Mouse (Mus musculus) ES-CJ7 (cell line): ENCODE measurements around the gene Pmch.

Experiments used
- DNase-seq: peaks from one replicate; pipeline ENCODE4 v3.0.0; 2011; ENCODE audit warnings: low read depth, low spot score

The Pmch gene

DNA sequence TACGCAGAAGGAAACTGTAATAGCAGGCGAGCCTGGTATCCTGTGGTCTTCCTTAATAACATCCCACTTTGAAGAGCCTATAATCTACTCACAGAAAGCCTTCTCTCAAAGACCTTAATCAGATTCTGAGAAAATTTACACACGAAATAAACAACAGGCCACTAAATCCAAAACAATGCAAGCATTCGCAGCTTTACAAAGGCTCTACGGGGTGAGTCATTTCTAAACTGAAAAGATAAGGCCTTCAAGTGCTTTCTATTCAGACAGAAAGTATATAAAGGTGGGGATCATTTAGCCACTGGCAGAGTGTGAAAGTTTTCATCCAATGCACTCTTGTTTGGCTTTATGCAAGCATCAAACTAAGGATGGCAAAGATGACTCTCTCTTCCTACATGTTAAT is at the start of gene Pmch:
Gene Pmch, plus strand, starts transcription at position 301 of the 400 bp plus-strand sequence.
- no peak for DNase-seq

DNA sequence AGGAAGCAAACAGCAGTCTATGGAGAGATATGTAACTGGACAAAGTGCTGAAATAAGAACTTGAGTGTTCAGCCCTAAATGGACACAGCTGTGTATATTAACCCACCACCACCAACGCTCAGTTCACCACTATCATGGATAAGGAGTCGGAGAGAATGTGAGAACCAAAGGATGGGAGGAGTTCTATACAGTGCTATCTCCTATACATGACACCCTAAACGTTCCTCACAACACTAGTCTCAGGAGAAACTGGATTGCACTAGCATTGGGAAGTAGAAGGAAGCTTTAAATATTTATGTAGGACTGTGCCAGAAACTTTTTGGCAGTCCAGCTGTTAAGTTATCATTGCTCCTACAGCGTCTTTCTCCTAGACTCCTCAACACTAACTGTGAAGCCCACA is 46.6 kb upstream of the Pmch start:
- DNase-seq: no peak

DNA sequence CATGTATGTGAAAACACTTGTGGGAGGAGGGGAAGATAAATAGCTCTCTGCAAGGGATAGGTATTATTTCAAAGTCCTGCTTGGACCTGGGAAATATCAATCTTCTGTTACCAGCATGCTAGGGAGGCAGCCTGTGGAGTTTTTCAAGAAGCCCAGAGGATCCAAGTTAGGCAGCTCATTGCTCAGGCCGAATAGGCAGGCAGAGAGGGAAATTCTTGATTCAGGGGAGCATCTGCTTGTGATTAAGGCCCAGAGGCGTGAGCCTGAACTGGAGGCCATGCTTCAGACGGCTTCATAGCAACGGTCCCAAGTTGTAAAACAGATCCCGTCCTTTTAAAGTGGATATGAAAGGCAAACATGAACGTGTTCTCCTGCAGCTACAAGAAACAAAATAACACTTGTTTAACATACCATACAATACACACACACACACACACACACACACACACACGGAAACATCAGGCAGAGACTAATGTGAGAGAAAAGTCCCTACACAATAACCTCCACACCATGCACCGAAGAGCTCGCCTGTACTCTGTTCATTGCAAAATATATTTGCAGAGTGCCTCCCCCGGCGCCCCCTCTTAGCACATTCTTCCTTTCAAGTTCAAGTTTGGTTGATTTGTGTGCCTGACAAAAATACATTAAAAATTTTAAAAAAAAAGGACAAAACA is 44.6 kb upstream of the Pmch start:
- no peak for DNase-seq

DNA sequence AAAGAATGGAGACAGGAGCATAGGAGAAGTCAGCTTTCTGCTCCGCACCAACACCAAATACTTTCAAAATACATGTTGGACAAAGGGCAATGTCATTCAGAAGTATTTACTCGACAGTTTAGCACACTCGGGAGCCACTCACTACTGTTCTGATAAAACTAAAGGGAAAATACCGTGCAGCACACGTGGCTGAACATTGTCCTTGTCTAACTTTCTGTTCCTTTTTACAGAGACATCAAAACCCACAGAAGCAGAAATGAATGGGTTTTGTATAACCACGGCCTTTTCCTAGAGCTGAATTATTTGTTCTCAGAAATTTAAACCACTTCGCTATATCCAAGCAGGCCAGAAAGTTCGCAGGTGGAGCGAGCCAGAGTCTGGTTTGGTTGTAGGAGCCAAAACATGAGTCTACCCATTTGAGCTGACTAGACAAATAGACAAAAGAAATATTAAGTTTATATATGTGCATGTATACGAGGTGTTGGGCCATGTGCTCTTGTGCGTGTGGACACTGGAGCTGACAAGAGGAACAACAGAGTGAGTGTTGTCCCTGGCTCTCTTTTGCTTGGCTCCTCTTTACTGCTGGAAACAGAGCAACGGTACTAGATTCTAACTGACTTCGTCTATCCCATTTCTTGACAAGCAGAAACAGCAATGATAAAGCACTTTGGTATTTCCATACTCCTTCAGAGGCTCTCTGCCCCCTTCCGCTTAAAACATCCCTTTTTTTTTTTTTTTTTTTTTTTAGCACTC is 36.5 kb upstream of the Pmch start:
- DNase-seq: no peak

DNA sequence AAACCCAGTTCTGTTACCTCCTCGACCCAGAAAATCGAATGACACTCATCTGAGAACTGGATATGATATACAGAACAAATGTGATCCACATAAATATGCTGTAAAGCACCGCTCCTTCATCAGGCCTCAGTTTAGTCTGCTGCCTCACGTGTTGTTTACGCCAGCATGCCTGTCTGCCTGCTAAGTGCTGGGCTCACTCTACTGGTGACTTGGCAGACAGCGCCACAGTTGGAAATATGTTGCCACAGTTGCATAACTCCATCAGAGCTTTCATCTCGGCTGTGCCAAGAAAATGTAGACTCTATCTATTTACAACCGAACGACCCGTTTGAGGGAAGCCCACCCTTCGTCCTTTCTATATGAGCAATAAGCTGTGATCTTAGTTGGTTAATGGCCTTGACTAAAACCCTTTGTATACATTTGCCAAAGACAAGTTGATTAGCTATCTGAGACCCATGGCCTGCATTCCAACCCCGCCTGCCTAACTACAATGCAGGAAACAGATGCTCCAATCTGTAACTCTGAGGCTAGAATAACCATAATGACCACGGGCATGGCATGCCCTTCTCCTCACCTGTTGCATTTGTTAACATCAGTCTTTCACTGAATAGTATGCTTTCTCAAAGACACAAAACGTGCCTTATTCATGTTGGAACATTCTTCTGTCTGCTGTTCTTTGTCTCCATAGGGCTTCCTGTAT is 33.8 kb upstream of the Pmch start:
- no peak for DNase-seq

DNA sequence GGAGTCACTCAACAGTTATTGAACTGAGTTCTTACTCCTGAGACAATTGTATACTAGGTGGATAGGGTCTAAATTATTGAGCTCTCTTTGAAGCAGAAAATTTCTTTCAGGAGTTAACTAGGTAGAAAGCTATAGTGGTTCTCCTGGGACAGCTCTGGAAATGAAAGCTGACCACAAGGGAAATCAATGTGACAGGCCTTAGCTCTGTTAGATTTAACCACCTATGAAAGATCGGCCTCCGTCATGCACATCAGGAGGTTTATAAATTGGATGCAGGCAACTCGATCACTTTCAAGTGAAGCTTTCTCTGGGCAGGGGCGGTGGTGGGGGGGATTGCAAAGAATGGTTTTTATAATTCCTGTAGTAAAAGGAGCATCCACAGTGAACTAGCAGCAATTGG is 27.4 kb upstream of the Pmch start:
- no peak for DNase-seq

DNA sequence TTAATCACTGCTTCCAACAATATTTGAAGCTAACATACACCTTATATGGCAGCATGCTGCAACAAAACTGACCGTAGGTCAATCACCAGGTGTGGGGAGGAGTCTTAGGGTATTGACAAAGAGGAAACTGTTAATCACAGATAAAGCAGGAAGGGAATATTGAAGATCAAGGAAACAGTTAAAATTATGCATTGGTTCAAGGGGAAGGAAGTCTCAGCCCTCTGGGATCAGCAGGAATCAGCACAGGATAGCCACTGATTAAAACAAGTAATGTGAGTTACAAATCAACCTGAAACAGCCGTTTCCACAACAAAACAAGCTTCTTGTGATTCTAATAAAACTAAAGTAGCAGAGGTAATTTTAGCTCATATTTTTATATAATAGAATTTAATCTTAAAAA is 26.0 kb upstream of the Pmch start:
- no peak for DNase-seq

DNA sequence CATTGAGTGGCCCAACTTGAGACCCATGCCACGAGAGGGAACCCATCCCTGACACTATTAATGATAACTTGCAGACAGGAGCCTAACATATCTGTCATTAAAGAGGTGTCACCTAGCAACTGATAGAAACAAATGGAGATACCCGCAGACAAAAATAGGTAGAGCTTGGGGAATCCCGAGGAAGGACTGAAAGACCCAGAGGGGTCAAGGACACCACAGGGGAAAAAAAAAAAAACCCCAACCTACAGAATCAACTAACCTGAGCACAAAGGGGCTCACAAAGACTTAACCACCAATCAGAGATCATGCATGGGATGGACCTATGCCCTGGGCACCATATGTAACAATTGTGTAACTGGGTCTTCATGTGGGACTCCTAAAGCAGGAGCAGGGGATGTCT is 23.5 kb upstream of the Pmch start:
- no peak for DNase-seq

DNA sequence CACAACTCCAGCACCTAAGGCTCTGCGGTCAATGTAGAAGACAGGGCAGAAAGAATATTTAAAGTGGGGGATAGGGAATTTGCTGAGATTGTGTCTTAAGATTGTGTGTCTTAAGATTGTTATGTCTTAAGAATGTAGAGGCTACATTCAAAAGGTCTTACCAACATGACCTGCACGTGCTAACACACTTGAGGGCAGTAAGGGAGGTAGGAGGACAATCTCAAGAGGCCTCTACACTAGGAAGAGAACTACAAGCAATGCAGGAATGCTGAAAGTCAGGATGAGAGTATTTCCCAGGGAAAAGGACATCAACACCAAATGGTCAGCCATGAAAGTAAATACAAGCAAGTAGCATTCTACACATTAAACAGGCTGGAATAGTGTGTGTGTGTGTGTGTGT is 15.3 kb downstream of the Pmch start:
- no peak for DNase-seq

DNA sequence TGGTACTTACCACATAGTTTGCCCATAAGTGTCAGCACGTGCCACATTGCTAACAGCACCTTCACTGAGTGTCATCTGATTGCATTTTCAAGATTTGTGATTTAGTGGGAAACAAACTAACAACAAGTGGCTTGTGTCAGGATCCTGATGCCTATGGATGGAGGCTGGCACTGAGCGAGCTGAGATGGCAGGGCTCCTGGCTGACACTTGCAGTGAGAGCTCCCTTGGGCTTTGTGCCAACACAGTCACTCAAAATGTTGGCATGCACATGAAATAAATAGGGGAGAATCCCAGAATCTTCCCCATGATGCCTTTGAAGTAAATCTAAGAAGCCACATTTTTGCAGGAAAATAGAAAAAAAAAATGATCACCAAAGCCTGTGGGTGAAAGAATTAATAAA is 22.4 kb downstream of the Pmch start:
- no peak for DNase-seq

DNA sequence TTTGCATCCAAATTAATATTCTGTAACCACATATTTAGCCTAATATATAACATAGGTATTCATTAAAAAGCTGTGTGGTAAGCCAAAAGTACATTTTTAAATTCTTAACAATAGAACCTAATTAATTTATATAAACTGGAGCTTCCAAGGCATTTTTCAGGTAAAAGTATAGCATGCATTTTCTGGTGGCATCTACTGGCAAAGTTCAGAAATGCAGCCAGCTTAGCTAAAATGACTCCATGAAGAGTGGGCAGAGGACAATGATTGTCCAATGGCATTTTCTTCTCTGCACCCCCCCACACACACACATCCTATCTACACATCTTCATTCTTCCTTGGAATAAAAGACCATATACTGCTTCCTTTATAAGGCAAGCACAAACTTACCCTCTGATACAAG is 28.8 kb downstream of the Pmch start:
- no peak for DNase-seq

DNA sequence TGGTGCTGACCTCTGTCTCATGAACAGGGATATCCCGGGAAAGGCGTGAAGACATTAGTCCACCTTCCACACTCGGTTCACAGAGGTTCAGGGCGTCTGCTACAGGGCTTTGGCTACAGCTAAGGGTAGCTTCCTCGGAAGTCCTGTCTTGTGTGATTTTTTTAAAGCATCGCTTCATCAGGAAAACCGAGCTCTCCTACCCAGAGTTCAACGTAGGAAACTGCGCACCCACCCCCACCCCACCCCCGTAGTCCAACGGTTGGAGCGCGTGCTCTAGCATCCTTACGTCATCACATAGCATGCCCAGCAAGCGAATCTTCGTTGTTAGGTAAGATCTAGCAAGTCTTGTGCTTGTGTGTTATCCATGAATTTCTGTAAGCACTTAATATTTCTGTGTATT is 44.8 kb downstream of the Pmch start:
- DNase-seq: no peak
